ENCODE assay signal across 8 mouse cellular contexts in the genomic region with DNA sequence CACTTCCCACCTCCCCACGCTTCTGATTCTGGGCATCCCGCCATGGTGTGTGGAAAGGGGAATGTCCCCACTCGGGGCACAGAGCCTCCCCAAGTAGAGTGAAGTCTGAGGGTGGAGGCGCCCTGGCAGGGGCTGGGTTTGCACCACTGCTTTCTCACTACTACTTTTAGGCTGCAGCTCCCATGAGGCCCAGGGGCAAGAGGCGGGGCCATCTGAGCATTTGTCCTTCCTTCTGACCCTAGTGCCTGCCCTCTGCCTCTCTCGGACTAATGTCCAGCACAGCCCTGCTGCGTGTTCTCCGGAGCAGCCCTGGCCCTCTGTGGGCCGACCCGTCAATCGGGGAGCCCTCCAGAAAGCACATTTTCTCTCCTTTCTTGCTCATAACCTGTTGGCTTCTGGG. TPM values are rescaled to one million over a fixed set of nuclear protein-coding genes. Genes with fewer than 3 reads are reported as not detected.
DNase-seq lines count a peak whose midpoint lies in the region; ATAC-seq lines count a peak whose summit lies in the region.

No protein-coding gene starts in this region.

- peaks cover 20% of the 10 kb centered on the region for H3K27me3 ChIP-seq in embryonic facial prominence, embryonic 11.5 days (ENCODE audit: control insufficient read depth, insufficient read depth, low read length)
- H3K27me3 ChIP-seq in liver, embryonic 13.5 days = peaks cover 75% of the 10 kb centered on the region

- H3K36me3 ChIP-seq in embryonic facial prominence, embryonic 11.5 days (replicated peaks; ENCODE audit: control insufficient read depth, insufficient read depth, low read depth, low read length) = no peaks in the 10 kb centered on the region
- no peaks in the 10 kb centered on the region for H3K36me3 ChIP-seq in liver, embryonic 13.5 days

- intact Hi-C loops in heart, postnatal 14 days (cut with DNase I) = no loop called here

- H3K9ac ChIP-seq in embryonic facial prominence, embryonic 11.5 days (replicated peaks; ENCODE audit: low read length) = no peak overlapping the region
- peak overlapping the region; percentile 1; the same call in 1 of the 2 replicates for H3K9ac ChIP-seq in liver, embryonic 13.5 days

- no peak for ATAC-seq in embryonic facial prominence, embryonic 11.5 days (replicated peaks; ENCODE audit: insufficient number of reproducible peaks, low FRiP score, low TSS enrichment, low read depth)
- peak; percentile 22 for ATAC-seq in liver, embryonic 13.5 days (ENCODE audit: low read depth)

- no peak overlapping the region for H3K27ac ChIP-seq in embryonic facial prominence, embryonic 11.5 days (replicated peaks; ENCODE audit: low read depth, low read length)
- H3K27ac ChIP-seq in liver, embryonic 13.5 days = no peak overlapping the region

- 45% methylated on average over 10 of the region's 11 CpGs for WGBS in embryonic facial prominence, embryonic 11.5 days
- 38% methylated on average over 11 of the region's 11 CpGs for WGBS in liver, embryonic 13.5 days (ENCODE audit: insufficient replicate concordance)

- H3K4me1 ChIP-seq in embryonic facial prominence, embryonic 11.5 days (ENCODE audit: control insufficient read depth, insufficient read depth, low read length) = peaks cover 18% of the 10 kb centered on the region
- H3K4me1 ChIP-seq in liver, embryonic 13.5 days (replicated peaks) = peaks cover 51% of the 10 kb centered on the region

- peak; percentile 39 to 51 for DNase-seq in lung, adult 18-20 months
- no peak for DNase-seq in lung, postnatal 14 days
- DNase-seq in embryonic facial prominence, embryonic 11.5 days (ENCODE audit: low spot score) = no peak
- DNase-seq in heart, postnatal 14 days = peak; percentile 51 to 53
- DNase-seq in liver, embryonic 13.5 days = no peak
- DNase-seq in Muller cell, postnatal 12 days (ENCODE audit: inconsistent ontology term) = no peak
- DNase-seq in ovary, postnatal 14 days (ENCODE audit: low spot score) = no peak
- DNase-seq in frontal cortex, postnatal 25 days (ENCODE audit: low spot score in 2 of 2) = no peak

- no peak overlapping the region for H3K4me3 ChIP-seq in embryonic facial prominence, embryonic 11.5 days (ENCODE audit: low read depth, low read length)
- H3K4me3 ChIP-seq in liver, embryonic 13.5 days (replicated peaks) = peak overlapping the region; percentile 18

- no peaks in the 10 kb centered on the region for H3K9me3 ChIP-seq in embryonic facial prominence, embryonic 11.5 days (replicated peaks; ENCODE audit: control insufficient read depth, low read length)
- H3K9me3 ChIP-seq in liver, embryonic 13.5 days (replicated peaks) = no peaks in the 10 kb centered on the region

- peak overlapping the region; percentile 0; the same call in 1 of the 2 replicates for H3K4me2 ChIP-seq in embryonic facial prominence, embryonic 11.5 days (ENCODE audit: low read depth, low read length)
- peak overlapping the region; percentile 41 for H3K4me2 ChIP-seq in liver, embryonic 13.5 days

RNA-seq across cellular contexts. Expression of gene Rap1gap, which starts 59.7 kb away (rescaled TPM):
- polyA plus RNA-seq in embryonic facial prominence, embryonic 11.5 days (2014; fragmentation: Nextera tagmentation; extraction: Ambion mirVana) = 5.7 and 6.9 TPM in 2 replicates
- 10 to 100 TPM; 13.9 to 18.3 TPM for total RNA-seq in heart, postnatal 14 days (2021)
- 1.2 and 1.4 TPM in 2 replicates for polyA plus RNA-seq in liver, embryonic 13.5 days (2015; fragmentation: Nextera tagmentation; extraction: Ambion mirVana)

Comparison
In these comparisons a context has a peak if more than half of its experiments do, and no peak if none do; other contexts are left out.
1. DNase-seq: peak in lung, adult 18-20 months (2 of 2) and heart, postnatal 14 days (2 of 2); none in lung, postnatal 14 days (single experiment), embryonic facial prominence, embryonic 11.5 days (single experiment), liver, embryonic 13.5 days (single experiment), Muller cell, postnatal 12 days (single experiment), ovary, postnatal 14 days (single experiment) and frontal cortex, postnatal 25 days (0 of 2).